Mouse (Mus musculus) midbrain, embryonic 11.5 days (tissue): ENCODE data around the gene Pitpnm2. TPM values are rescaled to one million over a fixed set of nuclear protein-coding genes. Genes with fewer than 3 reads are reported as not detected.

Experiments
- ATAC-seq: fragments of 200-750 bp; cut with Nextera tagmentation; 2 replicates; pipeline ENCODE4 v1.8.0; 2017; ENCODE audit warnings: moderate TSS enrichment, moderate library complexity; ENCODE audit not compliant: low FRiP score
- DNase-seq: peaks from one replicate; pipeline ENCODE4 v3.0.0; 2015; ENCODE audit warnings: low spot score; ENCODE audit errors: missing footprints
- H3K27ac ChIP-seq: fragments of 300-500 bp; sonication (generic); 2 replicates; pipeline ENCODE4 v1.5.1; 2014; ENCODE audit warnings: low read depth, low read length
- H3K27me3 ChIP-seq: fragments of 300-500 bp; sonication (generic); 2 replicates; pipeline ENCODE4 v1.6.1; 2014; ENCODE audit warnings: mild to moderate bottlenecking, low read length, moderate library complexity, mixed read lengths; ENCODE audit not compliant: control insufficient read depth, insufficient read depth
- H3K36me3 ChIP-seq: fragments of 300-500 bp; sonication (generic); 2 replicates; pipeline ENCODE4 v1.6.1; 2014; ENCODE audit warnings: mild to moderate bottlenecking, low read length, moderate library complexity, mixed read lengths; ENCODE audit not compliant: control insufficient read depth, insufficient read depth
- H3K4me1 ChIP-seq: fragments of 300-500 bp; sonication (generic); 2 replicates; pipeline ENCODE4 v1.6.1; 2014; ENCODE audit warnings: low read length; ENCODE audit not compliant: control insufficient read depth, insufficient read depth
- H3K4me2 ChIP-seq: fragments of 300-500 bp; sonication (generic); 2 replicates; pipeline ENCODE4 v1.6.1; 2014; ENCODE audit warnings: mild to moderate bottlenecking, moderate library complexity
- H3K4me3 ChIP-seq: fragments of 300-500 bp; sonication (generic); 2 replicates; pipeline ENCODE4 v1.5.1; 2014; ENCODE audit warnings: low read depth, low read length
- H3K9ac ChIP-seq: fragments of 300-500 bp; sonication (generic); 2 replicates; pipeline ENCODE4 v1.6.1; 2014; ENCODE audit warnings: low read length
- H3K9me3 ChIP-seq: fragments of 300-500 bp; sonication (generic); 2 replicates; pipeline ENCODE4 v1.6.1; 2016; ENCODE audit warnings: low read length; ENCODE audit not compliant: control insufficient read depth
- WGBS: fragments of 180-500 bp; shearing (Covaris S2); extraction: QIAGEN DNeasy Blood & Tissue Kit; methylation state at CpG from one replicate; pipeline ENCODE4 v1.1.7; 2014; 5-methylcytosine and 5-hydroxymethylcytosine counted together
- polyA plus RNA-seq: library from polyadenylated mRNA; unstranded; fragments of >200 nt; fragmentation: Nextera tagmentation; extraction: Ambion mirVana; gene quantifications from 2 replicates; pipeline ENCODE4 v1.2.1, GENCODE M21; 2014

The Pitpnm2 gene
- polyA plus RNA-seq, 1 experiment from 2014 or later = 4.6 TPM

DNA sequence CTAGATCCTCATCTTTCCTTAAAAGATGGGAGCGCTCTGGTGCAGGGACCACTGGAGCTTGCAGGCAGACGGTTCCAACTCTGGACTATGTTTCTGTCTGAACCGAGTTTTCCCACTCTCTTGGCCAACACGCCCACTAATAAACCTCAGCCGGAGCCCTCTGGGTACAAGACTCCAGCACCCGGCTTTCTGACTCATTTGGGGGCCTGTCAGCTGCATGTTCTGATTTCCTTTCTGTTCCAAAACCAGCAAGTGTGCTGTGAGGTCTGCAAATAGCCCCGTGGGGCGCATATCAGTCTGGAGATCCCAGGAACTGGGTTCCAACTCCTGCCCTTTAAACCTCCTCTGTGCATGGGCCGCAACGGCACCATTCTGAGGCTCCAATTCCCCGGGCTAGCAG, 86.1 kb downstream of the Pitpnm2 start:
- WGBS = 88% methylated on average over 11 of the region's 11 CpGs
- peaks cover 31% of the 10 kb centered on the region for H3K4me1 ChIP-seq
- ATAC-seq = no peak

DNA sequence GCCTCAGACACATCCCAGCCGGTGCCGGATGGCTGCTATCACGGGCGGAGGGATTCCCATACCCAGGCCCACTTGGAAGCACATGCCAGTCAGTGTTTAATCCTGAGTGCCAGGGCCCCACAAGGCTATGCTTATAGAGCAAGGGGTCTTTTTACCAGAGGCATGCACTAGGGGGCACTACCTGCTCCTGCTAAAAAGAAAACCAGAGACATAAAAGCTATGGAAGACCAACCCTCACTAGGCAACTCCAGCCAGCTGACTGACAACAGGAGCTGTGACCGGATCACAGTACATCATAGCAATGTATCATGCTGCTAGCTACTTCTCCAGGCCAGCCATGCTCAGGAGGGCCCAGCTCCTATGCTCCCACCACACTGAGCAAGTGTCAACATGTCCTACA, 87.0 kb downstream of the Pitpnm2 start:
- Histone ChIP-seq H3K36me3 (no peaks in the 10 kb centered on the region), H3K4me1 (peaks cover 31% of the 10 kb centered on the region), H3K27ac (no peak overlapping the region), H3K4me3 (no peak overlapping the region), H3K4me2 (no peak overlapping the region), H3K9ac (no peak overlapping the region), H3K9me3 (no peaks in the 10 kb centered on the region), H3K27me3 (no peaks in the 10 kb centered on the region)
- peak; percentile 95 for DNase-seq
- ATAC-seq = peak; percentile 56
- 68% methylated on average over 5 of the region's 5 CpGs for WGBS

More for the DNA sequence above, 86.1 kb downstream of the Pitpnm2 start:
- Histone ChIP-seq H3K27ac (no peak overlapping the region), H3K9ac (no peak overlapping the region), H3K9me3 (no peaks in the 10 kb centered on the region), H3K4me3 (no peak overlapping the region), H3K4me2 (no peak overlapping the region), H3K36me3 (no peaks in the 10 kb centered on the region), H3K27me3 (no peaks in the 10 kb centered on the region)
- DNase-seq = no peak

- Histone ChIP-seq H3K9me3 (no peaks in the 10 kb centered on the region), H3K4me3 (no peak overlapping the region), H3K4me1 (peaks cover 25% of the 10 kb centered on the region), H3K9ac (no peak overlapping the region), H3K36me3 (no peaks in the 10 kb centered on the region), H3K27me3 (no peaks in the 10 kb centered on the region), H3K4me2 (no peak overlapping the region), H3K27ac (no peak overlapping the region)
- WGBS = 71% methylated on average over 10 of the region's 10 CpGs
- DNase-seq (no peak), ATAC-seq (peak; percentile 44; the same call in 1 of the 2 replicates)
Observed at GRCm38 (mm10) chr5:124161831-124162230, 87.7 kb downstream of the Pitpnm2 start.

- 16% methylated on average over 7 of the region's 7 CpGs for WGBS
- Histone ChIP-seq H3K9ac (no peak overlapping the region), H3K4me2 (no peak overlapping the region), H3K9me3 (no peaks in the 10 kb centered on the region), H3K27me3 (no peaks in the 10 kb centered on the region), H3K27ac (no peak overlapping the region), H3K4me1 (peaks cover 13% of the 10 kb centered on the region), H3K36me3 (no peaks in the 10 kb centered on the region), H3K4me3 (no peak overlapping the region)
- ATAC-seq (peak; percentile 46; the same call in 1 of the 2 replicates), DNase-seq (no peak)
Observed at GRCm38 (mm10) chr5:124159453-124159852, 90.1 kb downstream of the Pitpnm2 start.

DNA sequence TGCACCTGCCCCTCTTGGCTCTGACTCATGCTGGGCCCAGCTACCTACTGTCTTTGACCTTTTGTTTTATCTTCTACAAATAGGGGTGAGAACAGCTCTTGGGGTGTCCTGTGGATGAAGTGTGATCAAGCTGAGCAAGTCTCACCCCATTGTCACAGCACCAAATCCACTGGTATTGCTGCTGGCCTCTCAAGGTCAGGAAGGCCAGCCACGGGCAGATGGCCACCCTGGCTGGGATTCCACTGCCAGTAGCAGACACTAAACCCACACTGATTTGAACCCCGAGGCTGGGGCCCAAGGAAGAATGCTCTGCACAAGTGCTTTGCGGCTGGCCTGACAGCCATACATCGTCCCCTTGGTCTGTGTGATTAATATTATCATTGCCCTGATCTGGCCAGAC, 91.3 kb downstream of the Pitpnm2 start:
- no peak overlapping the region for H3K4me2 ChIP-seq
- H3K4me3 ChIP-seq = no peak overlapping the region
- H3K27ac ChIP-seq = no peak overlapping the region
- ATAC-seq = no peak
- peak; percentile 2 for DNase-seq
- WGBS = 73% methylated on average over 4 of the region's 4 CpGs
- H3K36me3 ChIP-seq = no peaks in the 10 kb centered on the region
- H3K4me1 ChIP-seq = peaks cover 13% of the 10 kb centered on the region
- no peaks in the 10 kb centered on the region for H3K27me3 ChIP-seq
- H3K9me3 ChIP-seq = no peaks in the 10 kb centered on the region
- H3K9ac ChIP-seq = no peak overlapping the region

DNA sequence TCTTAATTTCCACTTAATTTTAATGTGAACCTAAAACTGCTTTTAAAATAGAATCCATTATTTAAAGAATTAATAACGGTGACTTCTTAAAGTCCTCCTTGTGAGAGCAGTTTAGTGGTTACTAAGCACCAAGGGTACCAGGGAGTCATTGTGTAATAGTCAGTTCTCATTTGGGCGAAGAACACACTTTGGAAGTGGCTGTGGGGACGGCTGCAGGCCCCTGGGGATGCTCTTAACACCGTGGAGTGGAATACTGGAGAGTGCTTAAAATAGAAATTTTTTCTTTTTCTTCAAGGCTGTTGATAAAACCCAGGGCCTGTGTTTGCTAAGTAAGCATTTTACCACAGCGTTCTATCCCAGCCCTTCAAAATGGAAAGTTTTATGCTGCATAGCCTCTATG, 93.6 kb downstream of the Pitpnm2 start:
- H3K27me3 ChIP-seq = no peaks in the 10 kb centered on the region
- no peak overlapping the region for H3K27ac ChIP-seq
- H3K4me1 ChIP-seq = peaks cover 7% of the 10 kb centered on the region
- H3K4me2 ChIP-seq = no peak overlapping the region
- no peaks in the 10 kb centered on the region for H3K36me3 ChIP-seq
- 85% methylated on average over 5 of the region's 5 CpGs for WGBS
- no peak overlapping the region for H3K9ac ChIP-seq
- DNase-seq = no peak
- ATAC-seq = no peak
- no peak overlapping the region for H3K4me3 ChIP-seq
- no peaks in the 10 kb centered on the region for H3K9me3 ChIP-seq

DNA sequence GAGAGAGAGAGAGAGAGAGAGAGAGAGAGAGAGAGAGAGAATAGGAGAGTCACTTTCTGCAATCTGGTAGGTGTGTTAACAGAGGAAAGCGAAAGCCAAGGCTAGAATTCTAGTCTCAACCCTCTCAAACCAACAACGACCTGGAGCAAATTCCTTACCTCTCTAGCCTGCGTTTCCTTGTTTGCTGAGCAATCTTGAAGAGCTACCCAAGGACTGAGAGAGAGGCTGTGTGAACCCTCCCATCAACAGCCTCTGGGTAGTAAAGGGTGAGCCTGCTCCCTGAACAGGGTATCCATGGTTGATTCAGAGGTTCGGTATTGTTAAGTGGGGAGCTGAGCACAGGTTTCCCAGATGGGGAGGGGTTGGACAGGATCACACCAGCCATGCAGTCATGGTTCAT, 96.8 kb downstream of the Pitpnm2 start:
- WGBS = 89% methylated on average over 4 of the region's 4 CpGs
- Histone ChIP-seq H3K9me3 (no peaks in the 10 kb centered on the region), H3K27ac (no peak overlapping the region), H3K4me2 (no peak overlapping the region), H3K4me1 (no peaks in the 10 kb centered on the region), H3K36me3 (no peaks in the 10 kb centered on the region; the same call in 1 of the 2 replicates), H3K9ac (no peak overlapping the region), H3K4me3 (no peak overlapping the region), H3K27me3 (no peaks in the 10 kb centered on the region)
- ATAC-seq (no peak), DNase-seq (no peak)

GRCm38 (mm10) chr5:124150895-124151294, 98.7 kb downstream of the Pitpnm2 start:
- no peaks in the 10 kb centered on the region; the same call in 1 of the 2 replicates for H3K36me3 ChIP-seq
- DNase-seq = no peak
- no peaks in the 10 kb centered on the region for H3K9me3 ChIP-seq
- H3K4me2 ChIP-seq = no peak overlapping the region
- H3K4me1 ChIP-seq = no peaks in the 10 kb centered on the region
- H3K9ac ChIP-seq = no peak overlapping the region
- H3K27me3 ChIP-seq = no peaks in the 10 kb centered on the region
- no peak overlapping the region for H3K4me3 ChIP-seq
- no peak overlapping the region for H3K27ac ChIP-seq
- 87% methylated on average over 7 of the region's 7 CpGs for WGBS
- no peak for ATAC-seq

GRCm38 (mm10) chr5:124149028-124149427, 100.5 kb downstream of the Pitpnm2 start:
- no peaks in the 10 kb centered on the region for H3K4me1 ChIP-seq
- H3K27me3 ChIP-seq = no peaks in the 10 kb centered on the region
- DNase-seq = no peak
- H3K36me3 ChIP-seq = no peaks in the 10 kb centered on the region; the same call in 1 of the 2 replicates
- ATAC-seq = no peak
- H3K9ac ChIP-seq = no peak overlapping the region
- no peak overlapping the region for H3K4me2 ChIP-seq
- no peaks in the 10 kb centered on the region for H3K9me3 ChIP-seq
- no peak overlapping the region for H3K27ac ChIP-seq
- 74% methylated on average over 5 of the region's 5 CpGs for WGBS
- H3K4me3 ChIP-seq = no peak overlapping the region
